Mouse (Mus musculus) ES-E14 (cell line): ENCODE data around the gene Zfhx3. TPM values are rescaled to one million over a fixed set of nuclear protein-coding genes. Genes with fewer than 3 reads are reported as not detected.
A peak's percentile ranks its signal among the peaks of the same experiment; 100 is the strongest.

Experiments
- DNase-seq: peaks from one replicate; pipeline ENCODE4 v3.0.0-alpha.2; 2013; ENCODE audit warnings: low read depth, low spot score
- H3K27ac ChIP-seq: 2 replicates; pipeline ENCODE4 v1.5.1; 2012; ENCODE audit warnings: low read depth, mild to moderate bottlenecking, low read length, moderate library complexity, mixed read lengths; ENCODE audit not compliant: poor library complexity, insufficient read depth, severe bottlenecking
- H3K36me3 ChIP-seq: 2 replicates; pipeline ENCODE4 v1.6.1; 2012; ENCODE audit warnings: mild to moderate bottlenecking, low read length, moderate library complexity, mixed read lengths; ENCODE audit not compliant: control insufficient read depth, poor library complexity, insufficient read depth, severe bottlenecking
- H3K4me1 ChIP-seq, 2 experiments: fragments of 150-350 bp in 1 of 2; sonication (generic) in 1 of 2; 2 replicates each; pipeline ENCODE4 v1.6.1; 2012; ENCODE audit warnings: low read length in 2 of 2, mild to moderate bottlenecking in 1 of 2, mixed read lengths in 1 of 2; ENCODE audit not compliant: control insufficient read depth in 2 of 2, insufficient read depth in 2 of 2, poor library complexity in 1 of 2
- H3K4me3 ChIP-seq, 2 experiments: fragments of 150-350 bp in 1 of 2; sonication (generic) in 1 of 2; 2 replicates each; pipeline ENCODE4 v1.5.1; 2012; ENCODE audit warnings: low read length in 2 of 2, low read depth in 1 of 2, mild to moderate bottlenecking in 1 of 2, mixed read lengths in 1 of 2; ENCODE audit not compliant: insufficient read depth in 1 of 2, poor library complexity in 1 of 2, severe bottlenecking in 1 of 2
- H3K9ac ChIP-seq: 2 replicates; pipeline ENCODE4 v1.6.1; 2012; ENCODE audit warnings: low read depth, mild to moderate bottlenecking, low read length, mixed read lengths; ENCODE audit not compliant: poor library complexity, insufficient read depth, severe bottlenecking
- H3K9me3 ChIP-seq: fragments of 150-350 bp; sonication (generic); 2 replicates; pipeline ENCODE4 v1.6.1; 2012; ENCODE audit warnings: low read depth, mild to moderate bottlenecking, low read length; ENCODE audit not compliant: control insufficient read depth, insufficient read depth
- CHD2 ChIP-seq: IDR thresholded peaks from 2 replicates; pipeline ENCODE4 v1.6.1; 2014; ENCODE audit warnings: mild to moderate bottlenecking, low read depth, low read length, inconsistent platforms
- HCFC1 ChIP-seq: IDR thresholded peaks from 2 replicates; pipeline ENCODE4 v1.6.1; 2012; ENCODE audit warnings: low read length, inconsistent platforms, borderline replicate concordance; ENCODE audit not compliant: insufficient read depth
- MAFK ChIP-seq: IDR thresholded peaks from 2 replicates; pipeline ENCODE4 v1.6.1; 2014; ENCODE audit warnings: mild to moderate bottlenecking, low read depth, low read length, inconsistent platforms; ENCODE audit not compliant: insufficient read depth
- ZC3H11A ChIP-seq: IDR thresholded peaks from 2 replicates; pipeline ENCODE4 v1.6.1; 2012; ENCODE audit warnings: low read depth, mild to moderate bottlenecking, inconsistent platforms, low read length, borderline replicate concordance
- ZNF384 ChIP-seq: IDR thresholded peaks from 2 replicates; pipeline ENCODE4 v1.6.1; 2012; ENCODE audit warnings: low read depth, low read length, inconsistent platforms
- in situ Hi-C, 2 experiments: fragments of 600-800 bp; cut with MboI; formaldehyde crosslinking; loops; one replicate each; pipeline ENCODE4 v1.15.1; 2025; ENCODE audit warnings: low sequenced_read_pairs in 2 of 2, inconsistent platforms in 1 of 2; ENCODE audit not compliant: unreplicated experiment in 2 of 2
- total RNA-seq: library from RNA; depleted of rRNA; stranded (reverse); fragments of 300-350 nt; gene quantifications from 2 replicates; pipeline ENCODE4 v1.2.3, GENCODE M21; 2012

The Zfhx3 gene
- total RNA-seq, 1 experiment = 8.8 TPM

- Histone ChIP-seq H3K4me1 (peaks cover 11 to 24% of the 10 kb centered on the region in 2 experiments), H3K9ac (0 out of 2 replicates have a peak overlapping the region, but pooled peaks have one; percentile 7), H3K36me3 (no peaks in the 10 kb centered on the region; the same call in 1 of the 2 replicates), H3K9me3 (no peaks in the 10 kb centered on the region), H3K27ac (no peak overlapping the region), H3K4me3 (no peak overlapping the region)
- in situ Hi-C loops = no loop called here
- no peak for DNase-seq
- TF ChIP-seq ZNF384 (no peak), HCFC1 (no peak), ZC3H11A (no peak), CHD2 (no peak), MAFK (no peak)
Observed at GRCm38 (mm10) chr8:108900541-108900940, 958.1 kb downstream of the Zfhx3 start.

- Histone ChIP-seq H3K9ac (no peak overlapping the region), H3K27ac (no peak overlapping the region), H3K4me3 (no peak overlapping the region), H3K36me3 (no peaks in the 10 kb centered on the region; the same call in 1 of the 2 replicates), H3K4me1 (peaks cover 11 to 24% of the 10 kb centered on the region in 2 experiments), H3K9me3 (no peaks in the 10 kb centered on the region)
- in situ Hi-C loops = no loop called here
- no peak for DNase-seq
- TF ChIP-seq CHD2 (no peak), ZNF384 (no peak), MAFK (no peak), ZC3H11A (no peak), HCFC1 (no peak)
Observed at GRCm38 (mm10) chr8:108901208-108901607, 958.8 kb downstream of the Zfhx3 start.

- H3K27ac ChIP-seq = no peak overlapping the region
- TF ChIP-seq CHD2 = no peak
- TF ChIP-seq ZNF384 = no peak
- TF ChIP-seq ZC3H11A = no peak
- TF ChIP-seq HCFC1 = no peak
- no peak for TF ChIP-seq MAFK
- H3K4me1 ChIP-seq = peaks cover 11 to 24% of the 10 kb centered on the region in 2 experiments
- H3K9me3 ChIP-seq = no peaks in the 10 kb centered on the region
- no peak for DNase-seq
- in situ Hi-C loops = no loop called here
- H3K4me3 ChIP-seq = no peak overlapping the region
- H3K9ac ChIP-seq = no peak overlapping the region
- peaks cover 2% of the 10 kb centered on the region; the same call in 1 of the 2 replicates for H3K36me3 ChIP-seq
Observed at GRCm38 (mm10) chr8:108903550-108903949, 961.1 kb downstream of the Zfhx3 start.

GRCm38 (mm10) chr8:108904288-108904971 is 962.0 kb downstream of the Zfhx3 start:
- H3K9me3 ChIP-seq = no peaks in the 10 kb centered on the region
- H3K4me3 ChIP-seq = no peak overlapping the region
- H3K9ac ChIP-seq = no peak overlapping the region
- peaks cover 5 to 18% of the 10 kb centered on the region in 2 experiments for H3K4me1 ChIP-seq
- peaks cover 2% of the 10 kb centered on the region; the same call in 1 of the 2 replicates for H3K36me3 ChIP-seq
- in situ Hi-C loops = no loop called here
- H3K27ac ChIP-seq = no peak overlapping the region
- no peak for DNase-seq
- TF ChIP-seq ZC3H11A (no peak), CHD2 (no peak), HCFC1 (no peak), ZNF384 (no peak), MAFK (no peak)
